Mouse (Mus musculus): ENCODE measurements around the gene Kdm8.

- TF ChIP-seq EP300 (IDR thresholded peaks at IDR 0.05; ENCODE audit: low read depth in 1 of 2, low read length in 2 of 2) (no peak), CTCF (IDR thresholded peaks at IDR 0.05 in 2 of 3, conservative IDR thresholded peaks at IDR 0.05 in 1 of 3; ENCODE audit: control insufficient read depth in 1 of 3, insufficient read depth in 1 of 3, low read depth in 2 of 3, low read length in 3 of 3, poor library complexity in 1 of 3, severe bottlenecking in 1 of 3) (no peak), TCF12 (IDR thresholded peaks at IDR 0.05; ENCODE audit: low read depth, low read length) (no peak), MAX (IDR thresholded peaks at IDR 0.05; ENCODE audit: low read length) (no peak), MXI1 (IDR thresholded peaks at IDR 0.05; ENCODE audit: low read depth, low read length) (no peak; the same call in 1 of the 2 replicates), ZKSCAN1 (IDR thresholded peaks at IDR 0.05; ENCODE audit: low read depth, low read length) (no peak), ELF1 (IDR thresholded peaks at IDR 0.05; ENCODE audit: low read depth, low read length) (no peak), KAT2A (conservative IDR thresholded peaks at IDR 0.05; ENCODE audit: low read depth, low read length) (no peak)
Measured at GRCm38 (mm10) chr7:125428381-125428780, 16.1 kb upstream of the Kdm8 start.

Measured in MEL (cell line).